Mouse (Mus musculus) cerebellum, adult 11 months (tissue): ENCODE measurements around the gene Tra2a.

ENCODE experiments used
- DNase-seq: peaks from one replicate; pipeline ENCODE4 v3.0.0; 2022

The Tra2a gene

GRCm38 (mm10) chr6:49209881-49210854, 53.7 kb downstream of the Tra2a start:
- no peak for DNase-seq

- DNase-seq: no peak
Measured at GRCm38 (mm10) chr6:49208935-49209334, 54.9 kb downstream of the Tra2a start.

GRCm38 (mm10) chr6:49208297-49208930, 55.4 kb downstream of the Tra2a start:
- DNase-seq: no peak

GRCm38 (mm10) chr6:49206416-49206815, 57.4 kb downstream of the Tra2a start:
- no peak for DNase-seq

- no peak for DNase-seq
Measured at GRCm38 (mm10) chr6:49195188-49195587, 68.6 kb downstream of the Tra2a start.

GRCm38 (mm10) chr6:49194536-49194935, 69.3 kb downstream of the Tra2a start:
- DNase-seq: no peak
